Mouse (Mus musculus): Measurements from ENCODE around the gene Tmem87b. TPM values are rescaled to one million over a fixed set of nuclear protein-coding genes. Genes with fewer than 3 reads are reported as not detected.

Tmem87b gene
- polyA plus RNA-seq, 1 experiment from 2014 or later: 43.4 TPM

DNA sequence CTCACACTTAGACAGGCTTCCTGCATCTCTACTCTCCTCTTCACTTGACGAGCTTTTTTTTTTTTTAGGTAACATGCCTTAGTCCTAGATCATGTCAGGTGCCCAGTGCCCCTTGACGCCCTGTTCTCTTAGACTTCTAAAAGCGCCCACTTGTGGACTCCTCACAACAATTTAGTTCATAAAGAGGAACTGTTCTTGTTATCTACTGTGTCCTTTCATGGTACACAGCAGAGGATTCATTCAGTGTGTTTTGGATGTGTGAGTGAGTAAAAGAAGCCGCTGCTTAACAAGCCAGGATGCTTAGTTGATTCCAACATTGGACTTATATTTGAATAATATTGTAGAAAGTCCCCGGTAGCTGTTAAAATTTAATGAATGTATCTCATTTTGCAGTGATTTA lies 6.0 kb downstream of the Tmem87b start:
- no peak overlapping the region for H3K9ac ChIP-seq (replicated peaks)
- H3K36me3 ChIP-seq: peaks cover 25% of the 10 kb centered on the region
- WGBS: 85% methylated on average over 5 of the region's 5 CpGs
- H3K9me3 ChIP-seq: no peaks in the 10 kb centered on the region
- H3K27me3 ChIP-seq: no peaks in the 10 kb centered on the region
- peaks cover 11% of the 10 kb centered on the region for H3K4me1 ChIP-seq
- H3K27ac ChIP-seq (replicated peaks): no peak overlapping the region
- ATAC-seq (replicated peaks): no peak
- H3K4me3 ChIP-seq: no peak overlapping the region
- no peak overlapping the region for H3K4me2 ChIP-seq (replicated peaks)

- 98% methylated on average over 1 of the region's 1 CpGs for WGBS
- Histone ChIP-seq H3K9ac (replicated peaks) (no peak overlapping the region), H3K36me3 (peaks cover 55% of the 10 kb centered on the region), H3K9me3 (no peaks in the 10 kb centered on the region), H3K27me3 (no peaks in the 10 kb centered on the region), H3K4me3 (no peak overlapping the region), H3K27ac (replicated peaks) (no peak overlapping the region), H3K4me2 (replicated peaks) (no peak overlapping the region), H3K4me1 (no peaks in the 10 kb centered on the region)
- no peak for ATAC-seq (replicated peaks)
Observed at GRCm38 (mm10) chr2:128827787-128828186, 9.9 kb downstream of the Tmem87b start.

GRCm38 (mm10) chr2:128832611-128833010 lies 14.7 kb downstream of the Tmem87b start:
- Histone ChIP-seq H3K4me1 (no peaks in the 10 kb centered on the region), H3K4me3 (no peak overlapping the region), H3K9me3 (no peaks in the 10 kb centered on the region), H3K27me3 (no peaks in the 10 kb centered on the region), H3K9ac (replicated peaks) (no peak overlapping the region), H3K27ac (replicated peaks) (no peak overlapping the region), H3K4me2 (replicated peaks) (no peak overlapping the region), H3K36me3 (peaks cover 77% of the 10 kb centered on the region)
- ATAC-seq (replicated peaks): no peak
- 84% methylated on average over 3 of the region's 3 CpGs for whole genome bisulfite sequencing

GRCm38 (mm10) chr2:128833035-128833434 lies 15.1 kb downstream of the Tmem87b start:
- Histone ChIP-seq H3K36me3 (peaks cover 81% of the 10 kb centered on the region), H3K4me1 (no peaks in the 10 kb centered on the region), H3K9me3 (no peaks in the 10 kb centered on the region), H3K9ac (replicated peaks) (no peak overlapping the region), H3K27me3 (no peaks in the 10 kb centered on the region), H3K4me2 (replicated peaks) (no peak overlapping the region), H3K4me3 (no peak overlapping the region), H3K27ac (replicated peaks) (no peak overlapping the region)
- no peak for ATAC-seq (replicated peaks)
- WGBS: 95% methylated on average over 2 of the region's 2 CpGs

GRCm38 (mm10) chr2:128833435-128833834 lies 15.5 kb downstream of the Tmem87b start:
- H3K36me3 ChIP-seq: peaks cover 80% of the 10 kb centered on the region
- no peak for ATAC-seq (replicated peaks)
- no peaks in the 10 kb centered on the region for H3K27me3 ChIP-seq

GRCm38 (mm10) chr2:128837531-128837930 lies 19.6 kb downstream of the Tmem87b start:
- Histone ChIP-seq H3K4me3 (no peak overlapping the region), H3K27me3 (no peaks in the 10 kb centered on the region), H3K27ac (replicated peaks) (no peak overlapping the region), H3K36me3 (peaks cover 76% of the 10 kb centered on the region), H3K9me3 (no peaks in the 10 kb centered on the region), H3K9ac (replicated peaks) (no peak overlapping the region), H3K4me2 (replicated peaks) (no peak overlapping the region), H3K4me1 (no peaks in the 10 kb centered on the region)
- WGBS: 93% methylated on average over 8 of the region's 8 CpGs
- no peak for ATAC-seq (replicated peaks)

More at GRCm38 (mm10) chr2:128833435-128833834, 15.5 kb downstream of the Tmem87b start:
- Histone ChIP-seq H3K9me3 (no peaks in the 10 kb centered on the region), H3K4me3 (no peak overlapping the region), H3K4me2 (replicated peaks) (no peak overlapping the region), H3K27ac (replicated peaks) (no peak overlapping the region), H3K4me1 (no peaks in the 10 kb centered on the region), H3K9ac (replicated peaks) (no peak overlapping the region)
- 96% methylated on average over 2 of the region's 2 CpGs for WGBS

DNA sequence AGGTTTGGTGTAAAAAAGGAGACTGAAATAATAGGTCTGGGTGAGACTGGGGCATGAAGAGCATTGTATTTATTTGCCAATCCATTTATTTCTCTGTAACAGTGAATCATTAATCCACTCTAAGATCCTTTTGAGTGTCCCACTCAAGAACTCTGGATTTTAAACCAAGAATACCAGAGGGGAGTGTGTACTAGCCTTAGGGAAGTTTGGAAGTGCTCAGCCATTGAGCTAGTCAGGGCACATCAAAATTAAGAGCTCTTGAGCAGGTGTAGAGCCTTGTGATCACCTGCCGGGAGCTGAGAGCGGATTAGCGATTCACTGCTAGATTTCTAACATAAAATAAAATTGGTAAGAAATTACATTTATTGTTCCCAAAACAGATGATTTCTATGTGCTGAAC lies 20.7 kb downstream of the Tmem87b start:
- no peak overlapping the region for H3K4me2 ChIP-seq (replicated peaks)
- H3K36me3 ChIP-seq: peaks cover 75% of the 10 kb centered on the region
- no peaks in the 10 kb centered on the region for H3K4me1 ChIP-seq
- H3K9me3 ChIP-seq: no peaks in the 10 kb centered on the region
- 93% methylated on average over 3 of the region's 3 CpGs for WGBS
- no peak for ATAC-seq (replicated peaks)
- no peak overlapping the region for H3K27ac ChIP-seq (replicated peaks)
- H3K27me3 ChIP-seq: no peaks in the 10 kb centered on the region
- H3K4me3 ChIP-seq: no peak overlapping the region
- H3K9ac ChIP-seq (replicated peaks): no peak overlapping the region

GRCm38 (mm10) chr2:128839501-128839900 lies 21.6 kb downstream of the Tmem87b start:
- Histone ChIP-seq H3K9me3 (no peaks in the 10 kb centered on the region), H3K4me1 (no peaks in the 10 kb centered on the region), H3K36me3 (peaks cover 72% of the 10 kb centered on the region), H3K27ac (replicated peaks) (no peak overlapping the region), H3K4me2 (replicated peaks) (no peak overlapping the region), H3K4me3 (no peak overlapping the region), H3K27me3 (no peaks in the 10 kb centered on the region), H3K9ac (replicated peaks) (no peak overlapping the region)
- WGBS: 92% methylated on average over 2 of the region's 2 CpGs
- no peak for ATAC-seq (replicated peaks)

DNA sequence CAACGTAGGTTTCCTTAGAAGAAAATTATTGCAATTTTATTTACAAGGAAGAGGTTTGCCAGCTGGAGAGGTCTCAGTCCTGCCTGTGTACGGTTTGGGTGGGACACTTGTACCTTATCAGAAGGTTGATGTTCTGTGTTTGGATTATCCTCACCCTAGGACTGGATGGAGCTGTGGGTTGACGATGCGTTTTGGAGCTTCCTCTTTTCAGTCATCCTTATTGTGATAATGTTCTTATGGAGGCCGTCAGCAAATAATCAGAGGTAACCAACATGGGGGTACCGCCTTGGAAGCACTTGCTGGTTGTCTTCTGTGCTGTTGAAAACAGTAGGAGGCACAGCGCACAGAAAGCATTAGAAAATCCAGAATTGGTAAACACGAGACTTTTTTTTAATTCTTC lies 24.5 kb downstream of the Tmem87b start:
- Histone ChIP-seq H3K36me3 (peaks cover 76% of the 10 kb centered on the region), H3K27me3 (no peaks in the 10 kb centered on the region), H3K9ac (replicated peaks) (no peak overlapping the region)

GRCm38 (mm10) chr2:128850036-128850435 lies 32.1 kb downstream of the Tmem87b start:
- H3K9me3 ChIP-seq: no peaks in the 10 kb centered on the region
- peaks cover 70% of the 10 kb centered on the region for H3K36me3 ChIP-seq
- no peak for ATAC-seq (replicated peaks)
- no peak overlapping the region for H3K9ac ChIP-seq (replicated peaks)
- H3K4me3 ChIP-seq: no peak overlapping the region
- no peaks in the 10 kb centered on the region for H3K27me3 ChIP-seq
- no peaks in the 10 kb centered on the region for H3K4me1 ChIP-seq
- WGBS: 91% methylated on average over 2 of the region's 2 CpGs
- H3K27ac ChIP-seq (replicated peaks): no peak overlapping the region
- no peak overlapping the region for H3K4me2 ChIP-seq (replicated peaks)

More for the DNA sequence above, 24.5 kb downstream of the Tmem87b start:
- Histone ChIP-seq H3K27ac (replicated peaks) (no peak overlapping the region), H3K4me2 (replicated peaks) (no peak overlapping the region), H3K4me1 (no peaks in the 10 kb centered on the region), H3K9me3 (no peaks in the 10 kb centered on the region), H3K4me3 (no peak overlapping the region)
- ATAC-seq (replicated peaks): no peak
- WGBS: 90% methylated on average over 8 of the region's 8 CpGs

- Histone ChIP-seq H3K4me1 (peaks cover 6% of the 10 kb centered on the region), H3K9ac (replicated peaks) (no peak overlapping the region), H3K4me3 (no peak overlapping the region), H3K27me3 (no peaks in the 10 kb centered on the region), H3K9me3 (no peaks in the 10 kb centered on the region), H3K4me2 (replicated peaks) (no peak overlapping the region), H3K36me3 (peaks cover 15% of the 10 kb centered on the region), H3K27ac (replicated peaks) (no peak overlapping the region)
- no peak for ATAC-seq (replicated peaks)
- 93% methylated on average over 1 of the region's 1 CpGs for WGBS
Observed at GRCm38 (mm10) chr2:128856673-128857072, 38.8 kb downstream of the Tmem87b start.

- 86% methylated on average over 6 of the region's 6 CpGs for WGBS
- no peak overlapping the region for H3K9ac ChIP-seq (replicated peaks)
- H3K4me2 ChIP-seq (replicated peaks): no peak overlapping the region
- H3K36me3 ChIP-seq: no peaks in the 10 kb centered on the region
- ATAC-seq (replicated peaks): no peak
- H3K27me3 ChIP-seq: no peaks in the 10 kb centered on the region
- no peak overlapping the region for H3K27ac ChIP-seq (replicated peaks)
- H3K4me3 ChIP-seq: no peak overlapping the region
- no peaks in the 10 kb centered on the region for H3K9me3 ChIP-seq
- peaks cover 11% of the 10 kb centered on the region for H3K4me1 ChIP-seq
Observed at GRCm38 (mm10) chr2:128858962-128859361, 41.0 kb downstream of the Tmem87b start.

DNA sequence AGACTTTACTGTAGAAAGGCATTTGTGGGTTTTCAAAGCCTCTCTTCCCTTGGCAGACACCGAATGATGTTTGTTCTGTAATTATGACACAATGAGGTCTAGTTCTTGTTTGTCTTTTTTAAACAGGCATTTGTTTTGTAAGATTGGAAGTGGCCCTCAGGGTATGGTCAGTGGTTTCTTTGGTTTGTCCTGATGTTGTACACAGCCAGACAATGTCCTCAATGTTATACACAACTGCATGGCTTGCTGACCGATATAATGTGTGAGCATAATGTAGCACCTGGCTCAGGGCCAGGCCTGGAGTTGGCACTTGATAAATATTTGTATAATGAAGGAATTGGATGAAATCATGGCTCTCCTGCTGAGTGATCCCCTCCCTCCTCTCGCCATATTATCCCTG lies 41.9 kb downstream of the Tmem87b start:
- Histone ChIP-seq H3K27ac (replicated peaks) (no peak overlapping the region), H3K9me3 (no peaks in the 10 kb centered on the region), H3K4me3 (no peak overlapping the region), H3K4me1 (peaks cover 14% of the 10 kb centered on the region), H3K9ac (replicated peaks) (no peak overlapping the region), H3K27me3 (peaks cover 4% of the 10 kb centered on the region; the same call in 1 of the 2 replicates), H3K36me3 (no peaks in the 10 kb centered on the region), H3K4me2 (replicated peaks) (no peak overlapping the region)
- WGBS: 39% methylated on average over 3 of the region's 3 CpGs
- ATAC-seq (replicated peaks): peak; percentile 39; the same call in 1 of the 2 replicates

Data from forebrain, embryonic 15.5 days (tissue).